Mouse (Mus musculus): ENCODE results near the gene Picalm. TPM values are rescaled to one million over a fixed set of nuclear protein-coding genes. Genes with fewer than 3 reads are reported as not detected.

Gene Picalm
- polyA plus RNA-seq, 1 experiment, result 99.3 TPM

GRCm38 (mm10) chr7:90145897-90146296, 15.9 kb downstream of the Picalm start:
- DNase-seq, result peak; percentile 76
- H3K27ac ChIP-seq (ENCODE audit: insufficient read depth, low read depth, low read length), result peak overlapping the region; percentile 86
- no peaks in the 10 kb centered on the region for H3K27me3 ChIP-seq (replicated peaks; ENCODE audit: control insufficient read depth, insufficient read depth, low read length)
- no peak overlapping the region for H3K4me3 ChIP-seq (ENCODE audit: insufficient read depth, low read depth, low read length)
- WGBS, result 2% methylated on average over 4 of the region's 4 CpGs
- TF ChIP-seq CTCF (conservative IDR thresholded peaks at IDR 0.05; ENCODE audit: insufficient read depth, insufficient read length, low read depth, low read length) (no peak), POLR2A (IDR thresholded peaks at IDR 0.05; ENCODE audit: low read depth, low read length) (no peak)
- H3K36me3 ChIP-seq (ENCODE audit: control insufficient read depth, insufficient read depth, low read length), result no peaks in the 10 kb centered on the region; the same call in 1 of the 2 replicates
- H3K4me1 ChIP-seq (ENCODE audit: control insufficient read depth, insufficient read depth, low read length), result peaks cover 43% of the 10 kb centered on the region

DNA sequence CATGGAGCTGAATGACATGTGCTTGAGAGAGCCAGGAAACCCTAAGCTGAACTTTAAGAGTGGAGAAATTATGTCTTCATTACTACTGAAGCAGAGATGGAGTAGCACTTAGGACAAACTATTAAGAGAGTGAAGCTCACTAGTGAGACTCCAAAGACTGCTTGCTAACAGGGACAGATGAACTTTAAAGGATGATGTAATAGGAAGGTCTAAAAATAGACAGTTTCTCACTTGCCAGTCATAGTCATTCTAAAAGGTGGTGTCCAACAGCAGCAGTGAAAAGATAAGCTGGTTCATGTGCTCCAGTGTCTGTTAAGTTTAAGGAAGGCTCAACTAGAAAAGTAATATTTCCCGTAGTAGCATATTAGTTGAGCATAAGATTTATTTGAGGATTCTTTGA, 16.3 kb downstream of the Picalm start:
- Histone ChIP-seq H3K4me1 (ENCODE audit: control insufficient read depth, insufficient read depth, low read length) (peaks cover 41% of the 10 kb centered on the region), H3K4me3 (ENCODE audit: insufficient read depth, low read depth, low read length) (no peak overlapping the region), H3K27me3 (replicated peaks; ENCODE audit: control insufficient read depth, insufficient read depth, low read length) (no peaks in the 10 kb centered on the region), H3K36me3 (ENCODE audit: control insufficient read depth, insufficient read depth, low read length) (no peaks in the 10 kb centered on the region; the same call in 1 of the 2 replicates), H3K27ac (ENCODE audit: insufficient read depth, low read depth, low read length) (peak overlapping the region; percentile 86)
- 13% methylated on average over 1 of the region's 1 CpGs for WGBS
- TF ChIP-seq CTCF (conservative IDR thresholded peaks at IDR 0.05; ENCODE audit: insufficient read depth, insufficient read length, low read depth, low read length), result no peak
- TF ChIP-seq POLR2A (IDR thresholded peaks at IDR 0.05; ENCODE audit: low read depth, low read length), result no peak
- peak; percentile 35 for DNase-seq

- no peak for TF ChIP-seq POLR2A (IDR thresholded peaks at IDR 0.05; ENCODE audit: low read depth, low read length)
- TF ChIP-seq CTCF (conservative IDR thresholded peaks at IDR 0.05; ENCODE audit: insufficient read depth, insufficient read length, low read depth, low read length), result no peak
- Histone ChIP-seq H3K27ac (ENCODE audit: insufficient read depth, low read depth, low read length) (no peak overlapping the region), H3K27me3 (replicated peaks; ENCODE audit: control insufficient read depth, insufficient read depth, low read length) (no peaks in the 10 kb centered on the region), H3K4me1 (ENCODE audit: control insufficient read depth, insufficient read depth, low read length) (peaks cover 34% of the 10 kb centered on the region), H3K36me3 (ENCODE audit: control insufficient read depth, insufficient read depth, low read length) (no peaks in the 10 kb centered on the region; the same call in 1 of the 2 replicates), H3K4me3 (ENCODE audit: insufficient read depth, low read depth, low read length) (no peak overlapping the region)
- DNase-seq, result no peak
- 20% methylated on average over 2 of the region's 2 CpGs for WGBS
Measured at GRCm38 (mm10) chr7:90148023-90148422, 18.0 kb downstream of the Picalm start.

- H3K27ac ChIP-seq (ENCODE audit: insufficient read depth, low read depth, low read length), result peak overlapping the region; percentile 56; the same call in 1 of the 2 replicates
- TF ChIP-seq CTCF (conservative IDR thresholded peaks at IDR 0.05; ENCODE audit: insufficient read depth, insufficient read length, low read depth, low read length), result no peak
- no peak for TF ChIP-seq POLR2A (IDR thresholded peaks at IDR 0.05; ENCODE audit: low read depth, low read length)
- no peaks in the 10 kb centered on the region; the same call in 1 of the 2 replicates for H3K36me3 ChIP-seq (ENCODE audit: control insufficient read depth, insufficient read depth, low read length)
- DNase-seq, result peak; percentile 77
- no peak overlapping the region for H3K4me3 ChIP-seq (ENCODE audit: insufficient read depth, low read depth, low read length)
- no peaks in the 10 kb centered on the region for H3K27me3 ChIP-seq (replicated peaks; ENCODE audit: control insufficient read depth, insufficient read depth, low read length)
- 3% methylated on average over 1 of the region's 1 CpGs for WGBS
- H3K4me1 ChIP-seq (ENCODE audit: control insufficient read depth, insufficient read depth, low read length), result peaks cover 34% of the 10 kb centered on the region
Measured at GRCm38 (mm10) chr7:90148516-90148915, 18.5 kb downstream of the Picalm start.

GRCm38 (mm10) chr7:90150311-90150710, 20.3 kb downstream of the Picalm start:
- 27% methylated on average over 2 of the region's 2 CpGs for WGBS
- Histone ChIP-seq H3K36me3 (ENCODE audit: control insufficient read depth, insufficient read depth, low read length) (no peaks in the 10 kb centered on the region; the same call in 1 of the 2 replicates), H3K27ac (ENCODE audit: insufficient read depth, low read depth, low read length) (no peak overlapping the region), H3K27me3 (replicated peaks; ENCODE audit: control insufficient read depth, insufficient read depth, low read length) (no peaks in the 10 kb centered on the region), H3K4me1 (ENCODE audit: control insufficient read depth, insufficient read depth, low read length) (peaks cover 30% of the 10 kb centered on the region), H3K4me3 (ENCODE audit: insufficient read depth, low read depth, low read length) (no peak overlapping the region)
- peak; percentile 88 for TF ChIP-seq CTCF (conservative IDR thresholded peaks at IDR 0.05; ENCODE audit: insufficient read depth, insufficient read length, low read depth, low read length)
- no peak for TF ChIP-seq POLR2A (IDR thresholded peaks at IDR 0.05; ENCODE audit: low read depth, low read length)
- peak; percentile 78 for DNase-seq

- no peak for TF ChIP-seq CTCF (conservative IDR thresholded peaks at IDR 0.05; ENCODE audit: insufficient read depth, insufficient read length, low read depth, low read length)
- TF ChIP-seq POLR2A (IDR thresholded peaks at IDR 0.05; ENCODE audit: low read depth, low read length), result no peak
- Histone ChIP-seq H3K27ac (ENCODE audit: insufficient read depth, low read depth, low read length) (no peak overlapping the region), H3K27me3 (replicated peaks; ENCODE audit: control insufficient read depth, insufficient read depth, low read length) (no peaks in the 10 kb centered on the region)
Measured at GRCm38 (mm10) chr7:90158034-90158433, 28.0 kb downstream of the Picalm start.

GRCm38 (mm10) chr7:90160598-90160997, 30.6 kb downstream of the Picalm start:
- peaks cover 7% of the 10 kb centered on the region; the same call in 1 of the 2 replicates for H3K4me1 ChIP-seq (ENCODE audit: control insufficient read depth, insufficient read depth, low read length)
- TF ChIP-seq CTCF (conservative IDR thresholded peaks at IDR 0.05; ENCODE audit: insufficient read depth, insufficient read length, low read depth, low read length) (no peak), POLR2A (IDR thresholded peaks at IDR 0.05; ENCODE audit: low read depth, low read length) (no peak)
- no peak overlapping the region for H3K4me3 ChIP-seq (ENCODE audit: insufficient read depth, low read depth, low read length)
- H3K36me3 ChIP-seq (ENCODE audit: control insufficient read depth, insufficient read depth, low read length), result peaks cover 6% of the 10 kb centered on the region
- peak; percentile 86 for DNase-seq
- H3K27me3 ChIP-seq (replicated peaks; ENCODE audit: control insufficient read depth, insufficient read depth, low read length), result no peaks in the 10 kb centered on the region
- no peak overlapping the region for H3K27ac ChIP-seq (ENCODE audit: insufficient read depth, low read depth, low read length)
- whole genome bisulfite sequencing, result 40% methylated on average over 5 of the region's 5 CpGs

More at GRCm38 (mm10) chr7:90158034-90158433, 28.0 kb downstream of the Picalm start:
- DNase-seq, result no peak
- 44% methylated on average over 2 of the region's 2 CpGs for WGBS
- H3K4me3 ChIP-seq (ENCODE audit: insufficient read depth, low read depth, low read length), result no peak overlapping the region
- peaks cover 7% of the 10 kb centered on the region; the same call in 1 of the 2 replicates for H3K4me1 ChIP-seq (ENCODE audit: control insufficient read depth, insufficient read depth, low read length)
- H3K36me3 ChIP-seq (ENCODE audit: control insufficient read depth, insufficient read depth, low read length), result peaks cover 5% of the 10 kb centered on the region
